Mouse (Mus musculus): ENCODE measurements around the gene Adgrf3.

Gene Adgrf3

DNA sequence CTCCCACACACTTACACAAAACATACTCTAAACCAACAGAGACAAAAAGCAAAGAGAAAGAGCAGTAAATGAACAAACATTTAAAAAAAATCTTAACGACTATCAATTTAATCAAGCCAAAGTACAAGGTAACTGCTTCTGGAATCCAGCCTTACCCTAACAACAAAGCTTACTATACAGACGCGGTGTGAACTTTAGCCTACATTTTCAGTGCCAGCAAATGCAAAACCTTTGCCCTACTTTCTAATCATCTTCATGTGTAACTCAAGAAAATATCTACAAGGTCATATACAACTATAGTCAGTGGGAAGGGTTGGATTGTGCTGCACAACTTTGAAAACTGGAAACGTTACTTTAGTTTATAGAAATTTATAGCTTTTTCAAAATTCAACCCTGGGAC, 53.5 kb downstream of the Adgrf3 start:
- DNase-seq (ENCODE audit: low spot score in 2 of 2): no peak

DNA sequence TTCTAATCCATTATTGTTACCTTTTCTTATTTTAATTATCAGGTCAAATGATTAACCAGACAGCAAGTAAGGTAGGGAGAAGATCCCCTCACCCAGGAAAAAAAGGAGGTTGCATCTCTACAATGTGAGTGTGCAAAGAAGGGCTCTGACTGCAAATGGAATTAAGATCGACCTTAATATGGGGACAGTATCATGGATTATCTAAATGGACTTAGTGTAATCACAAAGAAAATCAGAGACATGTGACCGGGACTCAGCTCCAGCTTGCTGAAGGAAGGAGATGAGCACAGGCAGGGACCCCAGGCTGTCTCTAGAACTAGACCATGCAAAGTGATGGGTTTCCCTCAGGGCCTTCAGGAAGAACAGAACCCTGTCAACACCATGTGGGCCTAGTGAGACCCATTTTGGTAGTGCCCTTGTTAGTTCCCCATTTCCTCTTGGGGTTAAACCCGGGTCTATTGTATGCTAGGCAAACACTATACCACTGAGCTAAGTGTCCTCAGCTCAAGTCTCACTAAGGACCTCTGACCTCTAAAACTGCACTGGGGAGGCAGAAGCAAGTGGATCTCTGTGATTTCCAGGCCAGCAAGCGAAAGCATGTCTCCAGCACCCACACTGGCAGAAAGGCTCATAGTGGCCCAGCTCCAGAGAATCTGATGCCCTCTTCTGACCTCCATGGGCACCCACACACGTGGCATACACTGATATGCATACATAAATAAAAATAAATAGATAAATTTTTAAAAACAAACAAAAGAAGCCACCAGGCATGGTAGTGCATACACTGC, 57.2 kb downstream of the Adgrf3 start:
- DNase-seq (ENCODE audit: low spot score in 2 of 2): no peak

DNA sequence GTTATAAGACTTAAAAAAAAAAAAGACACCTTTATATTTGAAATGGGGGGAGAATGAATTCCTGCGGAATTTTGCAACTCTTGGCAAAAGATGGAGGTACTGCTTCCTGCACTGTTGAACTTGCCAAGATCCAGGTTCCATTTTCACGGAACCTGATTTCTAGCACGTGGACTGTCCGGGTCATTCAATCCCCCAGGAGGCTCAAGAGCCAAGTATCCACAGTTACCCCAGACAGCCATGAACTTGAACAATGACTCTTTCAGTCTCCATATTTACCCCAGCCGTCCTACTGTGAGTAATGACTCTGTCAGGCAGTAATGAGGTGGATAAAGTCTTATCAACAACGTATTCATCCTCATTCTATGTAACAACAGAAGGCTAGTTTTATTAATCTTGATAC, 59.0 kb downstream of the Adgrf3 start:
- DNase-seq (ENCODE audit: low spot score in 2 of 2): no peak

All from frontal cortex, postnatal 10 days (tissue).